Mouse (Mus musculus) telencephalon, adult 2 months (tissue): ENCODE data around the gene Smim14.
"Not testable (repeated sequence)": the region's sequence is repeated elsewhere in the genome, so short reads cannot be mapped to it uniquely, and the experiment has no call there.

Source experiments
- DNase-seq: peaks from one replicate; pipeline ENCODE4 v3.0.0-alpha.2; 2011; ENCODE audit warnings: low read depth, low spot score

The Smim14 gene

GRCm38 (mm10) chr5:65536751-65537419, at the start of gene Smim14, which contains the start of gene Ube2k:
Gene Smim14, minus strand, starts transcription at chr5:65537184.
Gene Ube2k, plus strand, starts transcription at chr5:65537233.
- DNase-seq: peak; percentile 74

GRCm38 (mm10) chr5:65586291-65586690, 49.3 kb upstream of the Smim14 start:
- DNase-seq: no peak

GRCm38 (mm10) chr5:65578545-65578944, 41.6 kb upstream of the Smim14 start:
- DNase-seq: no peak

GRCm38 (mm10) chr5:65575896-65576295, 38.9 kb upstream of the Smim14 start:
- no peak for DNase-seq

- no peak for DNase-seq
Measured at GRCm38 (mm10) chr5:65574876-65575275, 37.9 kb upstream of the Smim14 start.

- no peak for DNase-seq
Measured at GRCm38 (mm10) chr5:65565486-65565885, 28.5 kb upstream of the Smim14 start.

GRCm38 (mm10) chr5:65561125-65561893, 24.3 kb upstream of the Smim14 start:
- DNase-seq: no peak

- no peak for DNase-seq
Measured at GRCm38 (mm10) chr5:65557109-65557508, 20.1 kb upstream of the Smim14 start.

GRCm38 (mm10) chr5:65549677-65550076, 12.7 kb upstream of the Smim14 start:
- DNase-seq: no peak

GRCm38 (mm10) chr5:65544616-65545015, 7.6 kb upstream of the Smim14 start:
- DNase-seq: no peak

GRCm38 (mm10) chr5:65543491-65543890, 6.5 kb upstream of the Smim14 start:
- no peak for DNase-seq

GRCm38 (mm10) chr5:65541889-65542288, 4.9 kb upstream of the Smim14 start:
- DNase-seq: peak; percentile 35

- no peak for DNase-seq
Measured at GRCm38 (mm10) chr5:65539786-65540185, 2.8 kb upstream of the Smim14 start.

GRCm38 (mm10) chr5:65538829-65539228, 1.8 kb upstream of the Smim14 start:
- no peak for DNase-seq

GRCm38 (mm10) chr5:65538121-65538520, 1.1 kb upstream of the Smim14 start:
- no peak for DNase-seq

GRCm38 (mm10) chr5:65537420-65538071, 562 bp upstream of the Smim14 start:
- DNase-seq: peak; percentile 16

GRCm38 (mm10) chr5:65536068-65536465, 917 bp downstream of the Smim14 start:
- DNase-seq: not testable (repeated sequence)

- peak; percentile 8 for DNase-seq
Measured at GRCm38 (mm10) chr5:65535457-65536067, 1.4 kb downstream of the Smim14 start.

GRCm38 (mm10) chr5:65534496-65534895, 2.5 kb downstream of the Smim14 start:
- DNase-seq: no peak

- DNase-seq: no peak
Measured at GRCm38 (mm10) chr5:65531283-65531682, 5.7 kb downstream of the Smim14 start.

- no peak for DNase-seq
Measured at GRCm38 (mm10) chr5:65525674-65526443, 11.1 kb downstream of the Smim14 start.
